Mouse (Mus musculus): ENCODE data around the gene 1110051M20Rik. TPM values are rescaled to one million over a fixed set of nuclear protein-coding genes. Genes with fewer than 3 reads are reported as not detected.

Gene 1110051M20Rik
- total RNA-seq, 2 experiments from 2014 or later, result 121 to 130 TPM

- no peak for DNase-seq
Measured at GRCm38 (mm10) chr2:91301836-91302235, 142.7 kb downstream of the 1110051M20Rik start.

DNA sequence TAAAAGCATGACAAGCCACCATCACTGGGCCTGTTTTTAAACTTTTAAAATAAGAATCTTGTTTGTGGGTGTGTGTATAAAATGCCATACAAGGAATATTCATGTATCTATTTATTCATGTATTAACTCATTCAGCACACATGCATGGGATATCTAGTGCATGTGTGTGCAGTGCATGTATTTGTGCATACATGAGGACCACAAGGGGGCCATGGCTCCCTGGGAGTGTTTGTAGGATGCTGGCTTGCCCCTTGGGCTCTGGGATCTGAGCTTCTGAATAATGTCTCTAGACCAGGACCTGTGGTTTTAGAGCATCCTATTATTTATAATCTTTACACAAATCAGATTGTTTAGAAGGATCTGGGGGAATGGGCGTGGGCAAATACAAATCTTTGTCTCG lies 143.7 kb downstream of the 1110051M20Rik start:
- no peak for DNase-seq

- DNase-seq, result no peak
Measured at GRCm38 (mm10) chr2:91299156-91299555, 145.3 kb downstream of the 1110051M20Rik start.

DNA sequence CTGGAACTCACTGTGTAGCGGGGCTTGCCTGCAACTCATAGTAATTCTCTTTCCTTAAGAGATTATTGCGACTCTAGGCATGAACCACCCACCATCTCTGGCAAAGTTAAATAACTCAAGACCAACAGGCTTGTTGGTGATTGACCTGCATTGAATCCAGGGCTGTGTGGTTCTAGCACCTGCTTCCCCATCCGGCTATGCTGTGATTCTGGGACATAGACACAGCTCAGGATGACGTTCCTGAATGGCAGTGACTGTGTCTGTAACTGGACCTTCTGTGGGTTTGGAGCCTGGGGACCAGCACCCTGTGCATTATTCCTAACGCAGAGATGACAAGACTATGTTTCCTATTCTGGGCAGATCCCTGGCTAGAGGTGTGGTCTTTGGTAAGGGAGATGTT lies 148.6 kb downstream of the 1110051M20Rik start:
- no peak for DNase-seq

DNA sequence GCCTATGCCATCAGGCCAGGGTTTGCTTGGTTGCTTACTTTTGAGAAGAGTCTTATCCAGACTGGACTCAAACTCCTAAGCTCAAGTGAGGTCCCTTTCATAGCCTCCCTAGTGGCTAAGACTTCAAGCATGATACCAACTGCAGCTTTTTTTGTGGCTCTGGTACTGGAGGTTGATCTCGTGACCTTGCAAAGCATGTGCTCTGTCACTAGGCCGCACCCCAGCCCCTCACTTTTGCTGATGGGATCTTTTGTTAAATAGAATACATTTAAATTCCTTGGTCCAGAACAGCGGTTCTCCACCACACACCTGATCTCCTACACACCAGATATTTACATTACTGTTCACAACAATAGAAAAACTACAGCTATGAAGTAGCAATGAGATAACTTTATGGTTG lies 150.3 kb downstream of the 1110051M20Rik start:
- DNase-seq, result no peak

GRCm38 (mm10) chr2:91291197-91292007 lies 153.1 kb downstream of the 1110051M20Rik start:
- peak in 1 of 2 experiments; percentile 54 for DNase-seq

GRCm38 (mm10) chr2:91287563-91287962 lies 156.9 kb downstream of the 1110051M20Rik start:
- no peak for DNase-seq

GRCm38 (mm10) chr2:91285885-91286505 lies 158.5 kb downstream of the 1110051M20Rik start:
- DNase-seq, result peak; percentile 74

GRCm38 (mm10) chr2:91284375-91285199 lies 159.9 kb downstream of the 1110051M20Rik start:
- peak in 1 of 2 experiments; percentile 39 for DNase-seq

GRCm38 (mm10) chr2:91283972-91284371 lies 160.5 kb downstream of the 1110051M20Rik start:
- DNase-seq, result no peak

GRCm38 (mm10) chr2:91281366-91281765 lies 163.1 kb downstream of the 1110051M20Rik start:
- no peak for DNase-seq

DNA sequence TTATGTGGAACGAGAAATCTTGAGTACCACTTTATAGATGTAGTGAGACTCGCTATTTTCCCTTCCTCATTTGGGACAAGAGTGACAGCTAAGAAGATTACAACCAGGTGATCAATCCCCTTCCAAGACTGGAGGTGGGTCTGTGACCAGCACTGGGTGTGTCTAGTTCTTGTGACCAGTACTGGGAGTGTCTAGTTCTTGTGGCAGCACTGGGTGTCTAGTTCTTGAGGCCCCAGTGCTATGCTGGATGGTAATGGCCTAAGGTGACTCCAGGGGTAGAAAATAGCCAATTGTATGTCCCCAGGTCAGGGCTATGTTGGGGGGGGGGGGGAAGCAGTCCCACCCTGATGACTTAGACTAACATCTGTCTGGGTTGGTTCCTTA lies 165.1 kb downstream of the 1110051M20Rik start:
- no peak for DNase-seq

DNA sequence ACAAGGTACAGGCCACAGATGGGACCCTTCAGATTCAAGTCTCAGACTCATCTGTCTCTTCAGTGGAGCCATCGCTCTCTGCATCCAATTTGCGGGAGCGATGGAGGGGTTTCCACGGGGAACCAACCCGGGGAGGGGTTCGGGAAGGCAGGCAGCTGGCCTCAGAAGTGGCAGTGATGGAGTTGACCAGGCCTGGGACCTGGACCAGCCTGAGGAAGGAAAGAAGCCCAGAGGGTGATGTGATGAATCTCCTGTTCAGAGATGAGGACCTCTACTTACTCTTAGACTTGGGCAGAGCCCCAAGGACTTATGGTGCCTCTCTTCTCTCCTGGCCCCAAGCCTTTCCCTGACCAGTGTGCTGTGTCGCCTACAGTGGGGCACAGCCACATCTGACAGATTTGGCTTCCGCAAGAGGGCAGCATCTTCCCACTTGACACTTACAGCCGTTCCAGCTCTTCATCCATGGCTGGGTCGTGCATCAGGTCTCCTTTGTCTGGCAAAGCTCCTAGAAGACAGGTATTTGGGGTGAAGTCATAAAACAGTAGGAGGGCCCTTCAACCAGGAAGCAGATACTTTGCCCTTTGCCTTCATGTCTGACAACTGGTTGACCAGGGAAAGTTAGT lies 165.6 kb downstream of the 1110051M20Rik start:
- DNase-seq, result no peak

GRCm38 (mm10) chr2:91269687-91270133 lies 174.8 kb downstream of the 1110051M20Rik start:
- DNase-seq, result no peak

DNA sequence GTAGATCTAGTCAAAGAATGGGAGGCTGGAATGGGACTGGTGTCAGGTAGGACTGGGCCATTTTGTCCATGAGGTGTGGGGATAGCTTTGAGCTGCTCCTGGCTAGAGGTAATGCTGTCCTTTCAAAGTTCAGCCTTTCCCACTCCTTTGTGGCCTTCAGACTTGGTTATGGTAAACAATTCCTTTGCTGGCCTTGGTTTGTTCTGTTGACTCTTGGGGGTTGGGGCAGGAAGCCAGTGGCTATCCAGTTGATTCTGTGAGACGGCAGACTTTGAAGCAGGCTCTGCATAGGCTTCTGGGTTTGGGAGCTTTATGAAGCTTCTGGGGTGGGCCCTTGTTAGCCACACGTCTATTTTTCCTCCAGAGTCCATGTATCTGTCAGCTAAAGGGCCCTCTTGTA lies 175.8 kb downstream of the 1110051M20Rik start:
- DNase-seq, result no peak

DNA sequence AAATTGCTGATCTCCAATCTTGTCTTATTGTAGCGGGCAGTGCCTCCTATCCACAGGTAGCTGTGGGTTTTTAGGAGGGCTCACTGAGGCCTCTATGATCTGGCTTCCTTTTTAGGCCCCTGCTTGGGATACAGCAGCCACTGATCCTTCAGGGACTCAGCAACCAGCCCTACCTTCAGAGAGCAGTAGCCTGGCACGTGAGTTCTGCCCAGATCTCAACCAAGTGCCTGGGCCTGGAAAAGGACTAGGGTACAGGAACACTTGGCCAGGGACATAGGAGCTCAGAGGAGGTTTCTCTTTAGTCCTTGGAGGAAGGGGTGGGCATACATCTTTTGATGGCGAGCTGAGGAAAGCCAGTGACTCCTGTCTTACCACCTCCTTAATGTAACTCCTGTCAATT lies 176.5 kb downstream of the 1110051M20Rik start:
- no peak for DNase-seq

DNA sequence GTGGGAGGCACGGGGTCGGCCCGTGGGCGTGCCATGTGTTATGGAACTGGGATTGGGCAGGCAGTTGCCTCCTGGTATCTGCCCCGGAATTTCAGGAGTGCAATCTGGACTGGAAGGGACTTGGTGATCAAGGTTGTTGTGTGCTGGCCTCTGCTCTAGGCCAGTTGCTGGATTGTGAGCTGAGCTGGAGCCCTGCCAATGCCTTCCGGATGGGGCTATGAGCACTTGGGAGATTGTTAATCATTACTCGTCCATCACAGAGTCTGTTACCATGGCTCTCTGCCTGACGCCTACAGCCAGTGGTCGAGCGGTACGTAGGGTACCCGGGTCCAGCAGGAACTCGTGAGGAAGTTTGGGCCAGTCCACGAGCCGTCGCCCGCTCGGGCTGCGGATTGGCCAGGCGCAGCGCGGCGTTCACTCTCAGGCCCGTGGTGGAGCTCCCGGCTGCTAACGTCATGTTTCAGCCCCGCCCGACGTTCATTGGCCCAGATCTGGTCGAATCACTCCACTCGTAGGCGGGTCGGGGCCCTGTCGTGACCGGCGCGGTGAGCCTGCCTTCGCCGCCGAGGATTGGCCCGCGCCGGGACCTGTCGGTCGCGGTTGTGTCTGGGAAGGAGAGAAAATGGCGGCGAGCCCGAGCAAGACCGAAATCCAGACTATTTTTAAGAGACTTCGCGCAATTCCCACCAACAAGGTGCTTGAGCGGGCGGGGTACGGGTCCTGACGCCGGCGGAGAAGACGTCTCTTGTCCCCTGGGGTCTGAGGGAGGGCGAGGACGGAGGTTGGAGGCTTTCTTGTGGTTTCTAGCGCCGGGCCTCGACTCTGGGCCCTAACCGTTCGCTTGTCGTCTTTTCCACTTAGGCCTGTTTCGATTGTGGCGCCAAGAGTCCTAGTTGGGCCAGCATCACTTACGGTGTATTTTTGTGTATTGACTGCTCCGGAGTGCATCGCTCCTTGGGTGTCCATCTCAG lies 179.5 kb downstream of the 1110051M20Rik start, which contains the start of gene Arfgap2:
Gene Arfgap2, plus strand, starts transcription at position 264 of the 971 bp plus-strand sequence.
- peak; percentile 97 to 98 for DNase-seq

GRCm38 (mm10) chr2:91263692-91264660 lies 180.5 kb downstream of the 1110051M20Rik start:
- DNase-seq, result no peak

- no peak for DNase-seq
Measured at GRCm38 (mm10) chr2:91259493-91259892, 185.0 kb downstream of the 1110051M20Rik start.

DNA sequence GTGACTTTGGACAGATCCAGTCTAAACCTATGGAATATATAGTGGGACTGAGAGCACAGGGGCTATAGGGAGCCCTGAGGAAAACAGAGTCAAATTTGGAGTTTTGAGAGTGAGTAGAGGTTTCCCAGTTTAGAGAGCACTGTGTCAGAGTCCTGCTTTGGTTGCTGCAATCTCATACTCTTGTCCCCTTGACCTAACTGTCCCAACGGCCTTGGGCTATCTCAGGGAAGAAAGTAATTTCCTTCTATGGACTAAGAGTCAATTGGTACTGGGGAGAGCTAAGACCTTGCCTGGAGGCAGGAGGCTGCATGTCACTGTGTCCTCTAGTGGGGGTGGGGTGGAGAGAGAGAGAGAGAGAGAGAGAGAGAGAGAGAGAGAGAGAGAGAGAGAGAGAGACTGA lies 185.7 kb downstream of the 1110051M20Rik start:
- DNase-seq, result no peak
